Mouse (Mus musculus) gastrocnemius, postnatal 25 days (tissue): Measurements from ENCODE around the gene Rfc4. TPM values are rescaled to one million over a fixed set of nuclear protein-coding genes. Genes with fewer than 3 reads are reported as not detected.
A peak's percentile ranks its signal among the peaks of the same experiment; 100 is the strongest.

Experiments
- DNase-seq: peaks from one replicate; pipeline ENCODE4 v3.0.0; 2022
- total RNA-seq, 2 experiments: library from RNA; stranded (reverse); gene quantifications; 1 replicate in 1 of 2; 2 replicates in 1 of 2; pipeline ENCODE4 v1.2.3; 2021

Rfc4 gene
- total RNA-seq, 2 experiments from 2014 or later, result 6.1 to 6.2 TPM

GRCm38 (mm10) chr16:23135421-23136149, 8.0 kb upstream of the Rfc4 start:
- DNase-seq, result no peak

GRCm38 (mm10) chr16:23132336-23132735, 4.8 kb upstream of the Rfc4 start:
- DNase-seq, result no peak

GRCm38 (mm10) chr16:23130303-23130702, 2.8 kb upstream of the Rfc4 start:
- DNase-seq, result no peak

GRCm38 (mm10) chr16:23127311-23127672, 245 bp downstream of the Rfc4 start:
- DNase-seq, result no peak

- no peak for DNase-seq
These were observed 3.1 kb downstream of the Rfc4 start for GRCm38 (mm10) chr16:23124398-23124797.

- no peak for DNase-seq
These were observed 4.4 kb downstream of the Rfc4 start for GRCm38 (mm10) chr16:23123104-23123503.

- DNase-seq, result no peak
These were observed 5.1 kb downstream of the Rfc4 start for GRCm38 (mm10) chr16:23122446-23122845.

- DNase-seq, result no peak
These were observed 10.4 kb downstream of the Rfc4 start for GRCm38 (mm10) chr16:23117173-23117572.

GRCm38 (mm10) chr16:23115486-23115885, 12.1 kb downstream of the Rfc4 start:
- no peak for DNase-seq

GRCm38 (mm10) chr16:23114339-23115171, 13.0 kb downstream of the Rfc4 start:
- DNase-seq, result no peak

GRCm38 (mm10) chr16:23113903-23114302, 13.6 kb downstream of the Rfc4 start:
- no peak for DNase-seq

- DNase-seq, result no peak
These were observed 14.6 kb downstream of the Rfc4 start for GRCm38 (mm10) chr16:23112861-23113435.

GRCm38 (mm10) chr16:23112348-23112747, 15.2 kb downstream of the Rfc4 start:
- DNase-seq, result no peak

- DNase-seq, result no peak
These were observed 17.9 kb downstream of the Rfc4 start for GRCm38 (mm10) chr16:23109350-23110280.

GRCm38 (mm10) chr16:23108943-23109342, 18.6 kb downstream of the Rfc4 start:
- DNase-seq, result no peak

- DNase-seq, result peak; percentile 80
These were observed 19.4 kb downstream of the Rfc4 start for GRCm38 (mm10) chr16:23107946-23108759.

- DNase-seq, result peak; percentile 93
These were observed 20.1 kb downstream of the Rfc4 start, which contains the start of gene Eif4a2 for GRCm38 (mm10) chr16:23107231-23107942. Gene Eif4a2, plus strand, starts transcription at chr16:23107444.

GRCm38 (mm10) chr16:23106121-23106520, 21.4 kb downstream of the Rfc4 start:
- no peak for DNase-seq

GRCm38 (mm10) chr16:23103841-23104240, 23.7 kb downstream of the Rfc4 start:
- no peak for DNase-seq

GRCm38 (mm10) chr16:23103038-23103745, 24.3 kb downstream of the Rfc4 start:
- DNase-seq, result no peak
